Mouse (Mus musculus) C2C12 (cell line): ENCODE data around the gene Gss. TPM values are rescaled to one million over a fixed set of nuclear protein-coding genes. Genes with fewer than 3 reads are reported as not detected.

Experiments used
- H3K27me3 ChIP-seq: one replicate; pipeline ENCODE4 v1.6.1; 2011; ENCODE audit not compliant: control insufficient read depth, insufficient read depth, insufficient read length
- H3K36me3 ChIP-seq: one replicate; pipeline ENCODE4 v1.6.1; 2011; ENCODE audit not compliant: control insufficient read depth, insufficient read depth
- H3K4me3 ChIP-seq: one replicate; pipeline ENCODE4 v1.5.1; 2011; ENCODE audit warnings: mild to moderate bottlenecking, control low read depth; ENCODE audit not compliant: poor library complexity, insufficient read depth, severe bottlenecking
- H3K79me2 ChIP-seq: one replicate; pipeline ENCODE4 v1.6.1; 2011; ENCODE audit not compliant: control insufficient read depth, insufficient read depth
- H3K79me3 ChIP-seq: one replicate; pipeline ENCODE4 v1.6.1; 2011; ENCODE audit warnings: low read depth, control low read depth
- H3ac ChIP-seq: one replicate; pipeline ENCODE3; 2011; ENCODE audit warnings: low read depth; ENCODE audit not compliant: control insufficient read depth, insufficient read length
- CEBPB ChIP-seq: IDR thresholded peaks from one replicate; pipeline ENCODE4 v1.6.1; 2011; ENCODE audit warnings: low read depth, mild to moderate bottlenecking, control low read depth, moderate library complexity
- CTCF ChIP-seq: IDR thresholded peaks from one replicate; pipeline ENCODE4 v1.5.1; 2011; ENCODE audit not compliant: control insufficient read depth, insufficient read depth, insufficient read length
- FOSL1 ChIP-seq: IDR thresholded peaks from one replicate; pipeline ENCODE4 v1.8.0; 2011; ENCODE audit warnings: mild to moderate bottlenecking, low read length; ENCODE audit not compliant: poor library complexity, insufficient read depth, severe bottlenecking
- MAX ChIP-seq: IDR thresholded peaks from one replicate; pipeline ENCODE4 v1.6.1; 2011; ENCODE audit warnings: mild to moderate bottlenecking, control low read depth
- MYOD1 ChIP-seq: IDR thresholded peaks from one replicate; pipeline ENCODE4 v1.6.1; 2011; ENCODE audit warnings: low read depth; ENCODE audit not compliant: control insufficient read depth, insufficient read length
- MYOG ChIP-seq: IDR thresholded peaks from one replicate; pipeline ENCODE4 v1.6.1; 2011; ENCODE audit not compliant: control insufficient read depth, insufficient read length; ENCODE audit errors: extremely low read depth
- USF1 ChIP-seq: IDR thresholded peaks from one replicate; pipeline ENCODE4 v1.6.1; 2011; ENCODE audit warnings: low read depth, mild to moderate bottlenecking, control low read depth, moderate library complexity
- polyA plus RNA-seq: library from polyadenylated mRNA; unstranded; fragments of >200 nt; fragmentation: generic; extraction: Trizol; gene quantifications from one replicate; pipeline ENCODE4 v1.2.1, GENCODE M21; 2012; ENCODE audit warnings: missing spikeins

Gene Gss
- polyA plus RNA-seq, 1 experiment = 39.4 TPM

DNA sequence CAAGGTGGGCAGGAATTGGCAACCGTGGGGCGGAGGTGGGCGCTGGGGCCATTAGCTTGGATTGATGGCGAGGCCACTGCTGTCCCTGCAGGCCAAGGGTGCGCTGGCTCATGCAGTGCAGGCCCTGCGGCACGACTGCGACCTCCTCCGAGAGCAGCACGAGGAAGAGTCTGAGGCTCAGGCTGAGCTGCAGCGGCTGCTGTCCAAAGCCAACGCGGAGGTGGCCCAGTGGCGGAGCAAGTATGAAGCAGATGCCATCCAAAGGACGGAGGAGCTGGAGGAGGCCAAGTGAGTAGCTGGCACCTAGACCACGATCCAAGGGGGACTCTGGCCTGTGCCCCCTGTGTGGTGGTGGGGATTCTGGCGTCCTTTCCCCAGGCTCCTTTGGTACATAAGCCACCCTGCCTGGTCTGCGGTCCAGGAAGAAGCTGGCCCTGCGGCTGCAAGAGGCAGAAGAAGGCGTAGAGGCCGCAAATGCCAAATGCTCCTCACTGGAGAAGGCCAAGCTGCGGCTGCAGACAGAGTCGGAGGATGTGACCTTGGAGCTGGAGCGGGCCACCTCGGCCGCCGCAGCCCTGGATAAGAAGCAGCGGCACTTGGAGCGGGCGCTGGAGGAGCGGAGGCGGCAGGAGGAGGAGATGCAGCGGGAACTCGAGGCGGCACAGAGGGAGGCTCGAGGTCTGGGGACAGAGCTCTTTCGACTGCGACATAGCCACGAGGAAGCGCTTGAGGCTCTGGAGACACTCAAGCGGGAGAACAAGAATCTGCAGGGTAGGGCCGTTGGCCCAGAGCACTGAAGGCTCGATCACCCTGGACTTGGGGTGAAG lies 38.2 kb upstream of the Gss start:
- Histone ChIP-seq H3K79me2 (no peaks in the 10 kb centered on the region), H3K36me3 (peaks cover 22% of the 10 kb centered on the region), H3K4me3 (no peak overlapping the region), H3ac (no peak overlapping the region), H3K27me3 (no peaks in the 10 kb centered on the region), H3K79me3 (no peaks in the 10 kb centered on the region)
- TF ChIP-seq MAX = no peak

DNA sequence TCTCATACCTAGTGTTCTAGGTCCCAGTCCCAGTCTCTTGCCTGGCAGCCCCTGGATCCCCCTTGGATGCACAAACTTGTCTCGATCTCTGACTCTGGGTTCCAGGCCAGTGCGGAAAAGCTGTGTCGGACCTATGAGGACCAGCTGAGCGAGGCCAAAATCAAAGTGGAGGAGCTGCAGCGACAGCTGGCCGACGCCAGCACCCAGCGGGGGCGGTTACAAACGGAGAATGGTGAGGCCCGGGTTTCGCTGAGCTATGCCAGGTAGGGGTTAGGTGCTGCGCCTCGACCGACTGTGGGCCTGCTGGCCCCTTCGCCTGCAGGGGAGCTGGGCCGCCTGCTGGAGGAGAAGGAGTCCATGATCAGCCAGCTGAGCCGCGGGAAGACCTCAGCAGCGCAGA lies 37.5 kb upstream of the Gss start:
- H3K27me3 ChIP-seq = no peaks in the 10 kb centered on the region
- no peak overlapping the region for H3K4me3 ChIP-seq
- H3ac ChIP-seq = no peak overlapping the region
- TF ChIP-seq MYOG (no peak), USF1 (no peak), FOSL1 (no peak), CTCF (no peak), MYOD1 (no peak), MAX (no peak), CEBPB (no peak)
- H3K79me3 ChIP-seq = no peaks in the 10 kb centered on the region
- H3K36me3 ChIP-seq = peaks cover 16% of the 10 kb centered on the region
- H3K79me2 ChIP-seq = no peaks in the 10 kb centered on the region

DNA sequence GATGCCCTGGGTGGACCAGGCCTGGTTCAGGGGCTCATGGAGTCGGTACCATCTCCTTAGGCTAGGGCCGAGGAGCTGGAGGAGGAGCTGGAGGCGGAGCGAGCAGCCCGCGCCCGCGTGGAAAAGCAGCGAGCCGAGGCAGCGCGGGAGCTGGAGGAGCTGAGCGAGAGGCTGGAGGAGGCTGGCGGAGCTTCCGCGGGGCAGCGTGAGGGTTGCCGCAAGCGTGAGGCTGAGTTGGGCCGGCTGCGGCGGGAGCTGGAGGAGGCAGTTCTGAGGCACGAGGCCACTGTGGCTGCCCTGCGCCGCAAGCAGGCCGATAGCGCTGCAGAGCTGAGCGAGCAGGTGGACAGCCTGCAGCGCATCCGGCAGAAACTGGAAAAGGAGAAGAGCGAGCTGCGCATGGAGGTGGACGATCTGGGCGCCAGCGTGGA lies 36.6 kb upstream of the Gss start:
- H3K79me3 ChIP-seq = no peaks in the 10 kb centered on the region
- H3K36me3 ChIP-seq = peaks cover 8% of the 10 kb centered on the region
- H3ac ChIP-seq = no peak overlapping the region
- H3K27me3 ChIP-seq = no peaks in the 10 kb centered on the region
- TF ChIP-seq USF1 (no peak), MYOG (no peak), MAX (no peak), CTCF (no peak), MYOD1 (no peak), FOSL1 (no peak), CEBPB (no peak)
- H3K79me2 ChIP-seq = no peaks in the 10 kb centered on the region
- H3K4me3 ChIP-seq = no peak overlapping the region

DNA sequence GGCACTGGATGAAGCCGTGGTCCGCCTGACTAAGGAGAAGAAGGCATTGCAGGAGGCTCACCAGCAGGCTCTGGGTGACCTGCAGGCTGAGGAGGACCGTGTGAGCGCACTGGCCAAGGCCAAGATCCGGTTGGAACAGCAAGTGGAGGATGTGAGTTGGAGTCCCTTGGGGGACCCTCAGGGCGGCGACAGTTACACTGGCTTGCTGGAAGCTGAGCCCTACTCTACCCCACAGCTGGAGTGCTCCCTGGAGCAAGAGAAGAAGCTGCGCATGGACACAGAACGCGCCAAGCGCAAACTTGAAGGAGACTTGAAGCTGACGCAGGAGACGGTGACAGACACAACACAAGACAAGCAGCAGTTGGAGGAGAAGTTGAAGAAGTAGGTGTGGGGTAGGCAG lies 35.9 kb upstream of the Gss start:
- Histone ChIP-seq H3K79me3 (no peaks in the 10 kb centered on the region), H3K4me3 (no peak overlapping the region), H3K36me3 (peaks cover under 1% of the 10 kb centered on the region), H3ac (no peak overlapping the region), H3K27me3 (no peaks in the 10 kb centered on the region), H3K79me2 (no peaks in the 10 kb centered on the region)
- TF ChIP-seq MYOD1 (no peak), MYOG (no peak)

DNA sequence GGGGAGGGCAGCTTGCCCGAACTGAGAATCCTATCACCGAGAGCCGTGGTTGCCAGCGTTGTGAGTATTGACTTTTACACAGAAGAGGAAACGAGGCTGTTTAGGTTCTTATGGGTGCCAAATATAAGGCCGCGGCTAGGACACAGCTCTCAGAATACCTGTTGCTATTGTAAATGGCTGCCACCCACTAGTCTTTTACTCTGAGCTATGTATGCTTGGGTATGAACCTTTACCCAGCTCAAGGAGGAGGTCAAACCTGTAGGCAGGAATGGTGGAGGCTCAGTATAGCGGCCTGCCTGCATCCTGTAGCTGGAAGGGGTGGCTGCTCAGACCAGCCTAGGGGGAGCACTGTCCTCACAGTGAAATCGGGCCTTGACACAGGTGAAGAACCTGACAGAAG lies 35.5 kb upstream of the Gss start:
- Histone ChIP-seq H3K79me3 (no peaks in the 10 kb centered on the region), H3K4me3 (no peak overlapping the region), H3K36me3 (no peaks in the 10 kb centered on the region), H3K79me2 (no peaks in the 10 kb centered on the region), H3K27me3 (no peaks in the 10 kb centered on the region), H3ac (no peak overlapping the region)
- no peak for TF ChIP-seq MAX
- TF ChIP-seq FOSL1 = no peak
- no peak for TF ChIP-seq USF1
- TF ChIP-seq CTCF = no peak
- TF ChIP-seq MYOD1 = no peak
- no peak for TF ChIP-seq CEBPB
- no peak for TF ChIP-seq MYOG

DNA sequence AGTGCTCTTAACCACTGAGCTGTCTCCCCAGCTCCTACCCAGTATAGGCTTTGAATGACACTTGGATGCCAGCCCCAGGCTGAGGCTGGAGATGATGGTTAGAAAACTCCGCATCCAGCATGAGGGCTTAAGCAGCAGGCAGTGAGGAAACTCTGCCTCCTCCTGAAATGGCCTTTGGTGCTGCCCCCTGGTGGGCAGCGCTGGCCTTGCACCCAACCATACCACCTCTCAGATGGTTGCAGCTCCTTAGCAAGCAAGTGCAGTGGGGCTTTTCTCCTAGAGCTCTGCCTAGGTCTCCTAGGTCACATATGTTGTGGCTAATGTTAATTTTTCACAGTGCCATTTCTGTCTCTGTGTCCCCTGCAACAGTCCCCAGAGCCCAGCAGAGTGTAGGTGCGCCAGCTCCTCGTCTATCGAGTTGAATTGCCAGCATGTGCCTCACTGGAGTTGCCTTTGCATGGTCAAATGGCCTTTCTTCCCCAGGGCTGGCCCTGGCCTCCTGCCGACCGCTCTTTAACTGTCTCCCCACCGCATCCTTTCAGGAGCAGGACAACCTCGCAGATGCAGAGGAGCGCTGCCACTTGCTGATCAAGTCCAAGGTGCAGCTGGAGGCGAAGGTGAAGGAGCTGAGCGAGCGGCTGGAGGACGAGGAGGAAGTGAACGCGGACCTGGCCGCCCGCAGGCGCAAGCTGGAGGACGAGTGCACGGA lies 34.6 kb upstream of the Gss start:
- TF ChIP-seq MAX (no peak), CTCF (peak; percentile 22)
- Histone ChIP-seq H3K79me2 (no peaks in the 10 kb centered on the region), H3ac (no peak overlapping the region), H3K27me3 (no peaks in the 10 kb centered on the region), H3K79me3 (no peaks in the 10 kb centered on the region), H3K4me3 (no peak overlapping the region), H3K36me3 (no peaks in the 10 kb centered on the region)
